10 mouse cellular contexts compared by ENCODE assay signal in the genomic region with DNA sequence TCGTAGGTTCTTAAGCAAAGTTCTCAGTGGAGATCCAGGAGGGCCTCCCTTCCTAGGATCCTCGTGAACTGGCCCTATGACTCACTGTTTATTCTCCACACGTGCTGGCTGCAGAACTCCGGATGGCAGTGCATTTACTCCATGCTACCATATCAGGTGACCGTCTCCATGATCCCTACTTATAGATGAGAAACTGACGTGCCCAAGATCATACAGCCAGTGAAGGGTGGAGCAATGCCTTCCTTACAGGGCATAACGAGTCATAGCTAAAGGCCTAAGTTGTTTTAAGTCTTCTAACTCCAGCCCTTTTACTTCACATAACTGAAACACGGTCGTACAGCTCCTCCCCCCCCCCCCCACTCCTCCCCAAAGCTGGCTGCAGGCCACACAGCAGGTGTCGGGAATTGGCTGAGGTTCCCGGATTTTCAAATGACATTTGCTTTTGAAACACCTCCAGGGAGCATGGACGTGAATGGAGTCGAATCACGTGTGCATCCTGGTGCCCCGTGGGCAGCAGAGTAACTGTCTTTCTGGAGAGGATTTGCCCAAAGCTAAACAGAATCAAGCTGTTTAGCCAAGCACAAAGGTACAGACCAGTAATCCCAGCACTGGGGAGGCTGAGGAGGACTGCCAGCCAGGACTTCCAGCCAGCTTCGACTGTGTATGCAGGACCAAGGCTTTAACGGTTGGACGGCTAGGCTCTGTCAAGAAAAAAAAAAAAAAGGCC. TPM values are rescaled to one million over a fixed set of nuclear protein-coding genes. Genes with fewer than 3 reads are reported as not detected.
A peak's percentile ranks its signal among the peaks of the same experiment; 100 is the strongest.
DNase-seq lines count a peak whose midpoint lies in the region; ATAC-seq and TF ChIP-seq lines count a peak whose summit lies in the region.
"Had no signal": no experiment of that assay in that cellular context is flagged by ENCODE, and none has a peak within 500 bp of the region (broad histone marks: within the 10 kb centered on the region; RNA-seq: fewer than 3 reads in every experiment).

No protein-coding gene starts in this region.

- H3K27me3 ChIP-seq in C2C12 (ENCODE audit: control insufficient read depth, insufficient read depth, insufficient read length): no peaks in the 10 kb centered on the region
- H3K27me3 ChIP-seq in intestine, postnatal 0 days (replicated peaks; ENCODE audit: control insufficient read depth, insufficient read depth, low read length): no peaks in the 10 kb centered on the region
- H3K27me3 ChIP-seq: heart, embryonic 13.5 days had no signal

- H3K27ac ChIP-seq in gastrocnemius, adult 2 months: no peak overlapping the region
- H3K27ac ChIP-seq in intestine, postnatal 0 days (ENCODE audit: low read depth, low read length): no peak overlapping the region
- H3K27ac ChIP-seq: heart, embryonic 13.5 days had no signal

- no peaks in the 10 kb centered on the region for H3K36me3 ChIP-seq in C2C12 (ENCODE audit: control insufficient read depth, insufficient read depth)
- no peaks in the 10 kb centered on the region for H3K36me3 ChIP-seq in intestine, postnatal 0 days (ENCODE audit: control insufficient read depth, insufficient read depth)
- H3K36me3 ChIP-seq: heart, embryonic 13.5 days had no signal

- H3ac ChIP-seq in C2C12 (ENCODE audit: control insufficient read depth, insufficient read length, low read depth): no peak overlapping the region

- TF ChIP-seq CTCF in gastrocnemius, adult 2 months (IDR thresholded peaks at IDR 0.05): no peak
- TF ChIP-seq CTCF in C2C12 (IDR thresholded peaks at IDR 0.05; ENCODE audit: control insufficient read depth, insufficient read depth, insufficient read length): no peak
- TF ChIP-seq CTCF in intestine, postnatal 0 days (IDR thresholded peaks at IDR 0.05; ENCODE audit: low read depth): no peak

- H3K4me1 ChIP-seq in intestine, postnatal 0 days (replicated peaks; ENCODE audit: control insufficient read depth, insufficient read depth, low read length): no peaks in the 10 kb centered on the region

- no peaks in the 10 kb centered on the region for H3K9me3 ChIP-seq in intestine, postnatal 0 days (ENCODE audit: control insufficient read depth)
- H3K9me3 ChIP-seq: heart, embryonic 13.5 days had no signal

- H3K79me2 ChIP-seq in C2C12 (ENCODE audit: control insufficient read depth, insufficient read depth): no peaks in the 10 kb centered on the region

- no peaks in the 10 kb centered on the region for H3K79me3 ChIP-seq in C2C12 (ENCODE audit: low read depth)

- no peak overlapping the region for H3K4me2 ChIP-seq in intestine, postnatal 0 days (replicated peaks; ENCODE audit: low read depth)
- H3K4me2 ChIP-seq: heart, embryonic 13.5 days had no signal

- intact Hi-C loops in gastrocnemius, adult 2 months (cut with DNase I): no loop called here
- intact Hi-C loops in heart, postnatal 14 days (cut with DNase I): no loop called here

- 32% methylated on average over 18 of the region's 18 CpGs for WGBS in intestine, postnatal 0 days

- ATAC-seq in intestine, postnatal 0 days: peak; percentile 62

- no peak overlapping the region for H3K9ac ChIP-seq in intestine, postnatal 0 days (ENCODE audit: low read depth, low read length)
- H3K9ac ChIP-seq: heart, embryonic 13.5 days had no signal

- no peak for DNase-seq in gastrocnemius, adult 2 months
- DNase-seq in gastrocnemius, adult 8-10 months (ENCODE audit: low spot score in 2 of 2): no peak
- peak; percentile 87 for DNase-seq in cerebellum, adult 9-10 months
- no peak for DNase-seq in spleen, postnatal 10 days (ENCODE audit: low spot score in 2 of 2)
- no peak for DNase-seq in heart, postnatal 14 days
- no peak for DNase-seq in layer of hippocampus, postnatal 25 days (ENCODE audit: extremely low spot score in 1 of 2, low spot score in 1 of 2)

- H3K4me3 ChIP-seq in gastrocnemius, adult 2 months: peak overlapping the region; percentile 29; the same call in 1 of the 2 replicates
- H3K4me3 ChIP-seq in C2C12 (ENCODE audit: insufficient read depth, poor library complexity, severe bottlenecking): no peak overlapping the region
- H3K4me3 ChIP-seq in intestine, postnatal 0 days (ENCODE audit: low read depth, low read length): no peak overlapping the region
- H3K4me3 ChIP-seq: erythroblast, embryonic 14.5 days; heart, embryonic 13.5 days had no signal

TF ChIP-seq in C2C12, 6 proteins besides CTCF, POLR2A, EP300 and RAD21:
- TF ChIP-seq MYOG (IDR thresholded peaks at IDR 0.05; ENCODE audit: control insufficient read depth, extremely low read depth, insufficient read length) (no peak), CEBPB (IDR thresholded peaks at IDR 0.05; ENCODE audit: low read depth) (no peak), FOSL1 (IDR thresholded peaks at IDR 0.05; ENCODE audit: insufficient read depth, low read length, poor library complexity, severe bottlenecking) (no peak), MYOD1 (IDR thresholded peaks at IDR 0.05; ENCODE audit: control insufficient read depth, insufficient read length, low read depth) (no peak), USF1 (IDR thresholded peaks at IDR 0.05; ENCODE audit: low read depth) (peak; percentile 6), MAX (IDR thresholded peaks at IDR 0.05) (peak; percentile 81)

RNA-seq across cellular contexts. Expression of gene Dusp5, which starts 11.4 kb away (rescaled TPM):
- total RNA-seq in gastrocnemius, adult 2 months (2021): 1 to 10 TPM in 1 of 2 experiments, under 1 TPM in 1; 0.86 to 1.2 TPM
- under 1 TPM; 0.19 to 0.74 (median 0.41) TPM for total RNA-seq in gastrocnemius, adult 8-10 months (2022)
- 22.5 TPM for polyA plus RNA-seq in C2C12 (2012; fragmentation: generic; extraction: Trizol)
- 12.4 and 14.6 TPM in 2 replicates for polyA plus RNA-seq in intestine, postnatal 0 days (2015; fragmentation: Nextera tagmentation; extraction: Ambion mirVana)
- 10 to 100 TPM in 1 of 2 experiments, 1 to 10 TPM in 1; 9.9 to 10.0 TPM for total RNA-seq in heart, postnatal 14 days (2021)
- 10 to 100 TPM; 19.6 to 23.9 TPM for total RNA-seq in layer of hippocampus, postnatal 25 days (2021)

Comparison
In these comparisons a context has a peak if more than half of its experiments do, and no peak if none do; other contexts are left out.
1. RNA of gene Dusp5, which starts 11.4 kb away (total RNA-seq): 19.6 to 23.9 TPM in layer of hippocampus, postnatal 25 days and 9.9 to 10.0 TPM in heart, postnatal 14 days; 0.86 to 1.2 TPM in gastrocnemius, adult 2 months and 0.19 to 0.74 TPM in gastrocnemius, adult 8-10 months; every median in the first group is over 4 times any median in the second.